Mouse (Mus musculus) NIH3T3 (cell line): ENCODE measurements at regions not wholly inside any gene's neighbourhood (a gene's known extent, or its start where the extent isn't known, plus 50 kb on each side); places are given as distances from the start of the nearest gene placed in this dataset.

Experiments
- DNase-seq: peaks from one replicate; pipeline ENCODE4 v3.0.0-alpha.2; 2012; ENCODE audit warnings: low read depth

DNA sequence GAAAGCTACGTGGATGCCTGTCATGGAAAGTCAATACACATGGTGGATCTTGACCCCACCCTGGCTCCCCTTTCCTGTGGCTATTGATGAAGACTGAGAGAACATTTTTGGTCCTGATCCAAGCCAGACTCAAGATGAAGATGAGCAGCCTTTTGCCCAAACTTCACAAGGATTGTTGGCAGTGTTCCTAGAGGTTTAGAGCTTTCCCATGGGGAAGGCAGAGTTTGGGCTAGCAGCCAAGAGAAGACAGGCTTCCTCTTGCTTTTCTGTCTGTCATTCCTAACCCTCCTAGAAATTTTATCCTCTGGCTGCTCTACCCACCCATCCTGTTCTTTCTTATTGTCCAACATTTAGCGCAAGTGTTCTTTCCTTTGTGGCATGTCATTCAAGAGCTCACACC is 83.6 kb upstream of the Camk1g start:
- DNase-seq = peak; percentile 35

DNA sequence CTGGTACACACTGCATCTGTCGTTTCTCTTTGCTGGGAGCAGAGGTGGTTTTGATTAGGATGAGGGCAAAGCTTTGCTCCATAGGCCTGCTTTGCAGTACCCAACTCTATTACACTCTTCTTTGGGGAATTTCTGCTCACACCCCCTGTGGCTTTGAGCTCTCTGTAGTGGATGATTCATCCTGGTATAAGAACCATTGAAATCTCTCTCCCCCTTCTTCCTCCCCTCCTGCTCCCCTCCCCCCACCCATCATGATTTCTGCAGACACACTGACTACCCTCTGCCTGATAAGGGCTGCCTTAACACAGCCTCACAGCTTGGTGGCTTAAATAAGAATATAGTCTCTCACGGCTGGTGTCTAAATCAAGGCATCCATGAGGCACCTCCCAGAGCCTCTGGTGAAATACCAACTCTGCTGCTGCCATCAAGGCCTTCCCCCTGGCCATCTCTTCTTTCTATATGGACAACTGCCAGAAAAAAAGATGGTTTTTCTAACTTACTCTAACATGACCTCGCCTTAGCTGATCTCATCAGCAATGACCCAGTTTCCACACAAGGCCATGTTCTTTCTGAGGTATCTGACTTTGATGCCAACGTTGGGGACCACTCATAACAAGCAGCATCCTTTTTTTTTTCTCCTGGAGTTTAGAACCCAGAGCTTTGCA is 81.5 kb upstream of the Camk1g start:
- peak; percentile 89 for DNase-seq

DNA sequence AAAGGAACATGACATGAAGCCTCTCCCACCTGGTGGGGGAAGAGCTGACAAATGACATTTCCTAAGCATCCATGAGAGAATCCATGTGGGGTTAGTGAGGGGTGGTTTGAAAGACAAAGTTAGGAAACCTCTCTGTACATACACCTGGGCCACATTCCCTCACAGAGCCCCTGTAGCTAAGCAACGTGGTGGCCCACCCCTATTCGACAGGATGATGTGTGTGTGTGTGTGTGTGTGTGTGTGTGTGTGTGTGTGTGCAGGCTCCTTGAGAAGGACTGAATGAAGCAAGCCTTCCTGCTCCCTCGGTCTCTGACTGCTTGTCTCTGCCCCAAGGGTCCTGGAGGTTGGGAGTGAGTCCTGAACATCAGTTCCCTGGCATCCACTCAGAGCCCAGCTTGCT is 80.7 kb upstream of the Camk1g start:
- DNase-seq = peak; percentile 29

DNA sequence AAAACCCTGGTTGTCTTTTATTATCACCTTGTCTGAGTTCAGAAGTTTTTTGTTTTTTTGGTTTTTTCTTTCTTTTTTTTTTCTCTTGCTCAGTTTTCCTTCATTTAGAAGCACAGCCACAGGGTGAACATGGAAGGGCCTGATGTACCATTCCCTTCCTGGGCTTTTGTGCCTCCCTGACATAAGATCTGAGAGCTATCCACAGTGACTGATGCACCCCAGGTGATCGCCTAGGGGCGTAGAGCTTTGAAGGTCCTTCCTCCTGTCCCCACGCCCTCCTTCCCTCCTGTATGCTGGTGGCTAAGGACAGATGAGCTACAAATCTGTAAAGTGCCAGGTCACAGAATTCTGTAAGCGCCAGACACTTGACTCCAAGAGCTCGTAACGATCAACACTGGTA is 80.1 kb upstream of the Camk1g start:
- no peak for DNase-seq

DNA sequence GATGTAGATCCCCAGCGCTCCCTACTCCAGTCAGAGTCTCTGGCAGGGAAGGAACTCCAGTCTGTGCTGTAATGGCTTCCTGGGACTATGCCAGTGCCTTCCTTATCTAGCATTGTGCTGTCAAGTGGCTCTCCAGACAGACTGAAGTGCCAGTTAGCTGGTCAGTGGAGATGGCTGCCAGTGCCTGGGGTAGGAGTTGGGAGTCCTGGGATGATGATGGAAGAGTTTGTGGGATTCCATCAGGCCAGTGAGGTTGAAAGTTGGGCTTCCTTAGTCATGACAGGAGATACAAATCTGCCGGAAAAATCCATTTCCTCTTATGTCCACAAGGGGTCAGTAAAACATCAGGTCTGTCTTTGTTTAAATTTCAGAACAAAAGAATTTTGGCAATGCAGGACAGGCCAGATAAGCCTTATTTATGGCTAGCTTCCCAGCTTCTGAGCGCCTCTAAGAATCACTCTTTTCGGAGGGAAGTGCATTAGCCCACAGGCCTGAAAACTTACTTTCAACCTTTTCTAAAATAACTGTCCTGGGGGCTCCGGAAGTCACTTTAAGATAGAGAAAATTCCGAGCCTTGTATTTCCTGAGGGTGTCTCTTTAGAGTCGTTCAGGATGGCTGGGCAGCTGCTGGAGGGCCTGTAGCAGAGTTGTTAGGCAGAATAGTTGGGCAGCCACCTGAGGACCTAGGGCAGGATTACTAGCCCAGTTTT is 79.5 kb upstream of the Camk1g start:
- DNase-seq = peak; percentile 89

DNA sequence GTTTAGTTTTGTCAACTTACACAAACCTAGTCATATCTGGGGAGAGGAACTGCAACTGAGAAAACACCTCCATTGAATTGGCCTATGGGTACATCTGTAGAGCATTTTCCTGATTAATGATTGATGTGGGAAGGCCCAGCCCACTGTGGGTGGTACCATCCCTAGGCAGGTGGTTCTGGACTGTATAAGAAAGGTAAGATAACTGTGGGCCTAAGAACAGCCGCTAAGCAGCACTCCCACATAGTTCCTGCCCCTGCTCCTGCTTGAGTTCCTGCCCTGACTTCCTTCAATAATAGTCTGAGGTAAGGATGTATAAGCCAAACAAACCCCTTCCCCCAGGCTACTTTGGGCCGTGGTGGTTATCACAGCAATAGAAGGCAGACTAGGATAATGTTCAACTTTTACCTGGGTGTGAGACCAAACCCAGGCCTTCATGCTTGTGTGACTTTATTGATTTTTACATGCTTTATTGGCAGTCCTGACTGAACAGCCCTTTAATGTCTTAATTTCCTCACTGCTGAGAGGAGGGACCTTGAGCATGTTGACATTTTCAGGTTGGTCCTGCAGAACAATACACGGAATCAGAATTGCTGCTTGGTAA is 78.8 kb upstream of the Camk1g start:
- no peak for DNase-seq

DNA sequence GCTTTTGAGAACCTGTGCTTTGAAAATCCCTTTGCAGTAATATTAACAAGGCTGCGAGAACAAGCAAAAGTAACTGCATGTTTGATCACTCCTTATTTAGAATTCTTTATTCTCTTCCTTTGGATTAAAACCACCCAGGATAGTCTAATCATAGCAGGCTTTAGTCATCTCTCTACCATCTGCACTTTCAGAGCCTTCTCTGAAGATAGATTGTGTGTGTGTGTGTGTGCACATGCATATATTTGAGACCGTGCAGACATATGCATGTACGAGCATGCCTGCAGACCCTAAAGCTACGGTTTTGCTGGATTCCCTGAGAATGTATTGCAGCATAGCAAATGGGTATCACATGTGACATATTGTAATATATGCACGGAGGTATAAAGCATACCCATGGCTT is 77.5 kb upstream of the Camk1g start:
- DNase-seq = no peak

DNA sequence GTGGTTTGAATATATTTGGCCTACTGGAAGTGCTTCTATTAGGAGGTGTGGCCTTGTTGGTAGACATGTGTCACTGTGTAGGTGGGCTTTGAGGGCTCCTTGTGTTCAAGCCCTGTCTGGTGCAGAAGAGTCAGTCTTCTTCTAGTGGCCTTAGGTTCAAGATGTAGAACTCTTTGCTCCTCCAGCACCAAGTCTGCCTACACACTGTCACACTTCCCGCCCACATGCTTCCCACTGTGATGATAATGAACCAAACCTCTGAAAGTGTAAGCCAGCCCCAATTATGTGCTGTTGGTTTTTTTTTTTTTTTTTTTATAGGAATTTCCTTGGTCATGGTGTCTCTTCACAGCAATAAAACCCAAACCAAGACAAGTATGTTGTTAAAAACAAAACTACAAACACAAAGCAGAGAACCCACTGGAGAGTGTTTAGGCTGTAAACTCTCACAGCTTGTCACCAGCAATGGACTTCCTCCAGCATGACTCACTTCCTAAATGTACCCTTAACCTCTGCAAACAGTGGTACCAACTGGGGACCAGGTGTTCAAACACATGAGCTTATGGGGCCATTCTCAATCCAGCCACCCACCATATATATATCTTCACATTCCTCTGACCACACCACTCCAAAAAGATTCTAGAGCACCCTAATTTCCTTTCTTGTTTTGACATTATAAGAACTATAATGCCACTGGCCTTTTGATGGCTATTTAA is 74.0 kb upstream of the Camk1g start:
- DNase-seq = no peak

DNA sequence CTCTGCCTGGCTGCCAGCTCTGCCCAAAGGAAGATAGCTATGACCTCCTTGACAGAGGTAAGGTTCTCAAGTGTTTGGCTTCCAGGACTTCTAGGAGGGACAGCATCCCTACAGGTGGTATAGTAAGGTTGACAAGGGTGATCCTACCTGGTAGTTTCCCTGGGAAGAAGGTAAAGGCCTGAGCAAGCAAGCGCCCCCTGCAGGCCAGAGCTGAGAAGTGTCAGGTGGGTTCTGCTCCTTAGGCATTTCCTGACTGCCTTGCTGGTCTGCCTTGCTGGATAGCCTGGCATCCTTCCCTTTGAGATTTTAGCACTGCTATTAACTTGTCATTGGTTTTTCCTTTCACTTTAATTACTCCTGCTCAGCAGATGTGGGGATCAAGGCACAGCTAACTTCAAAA is 70.4 kb upstream of the Camk1g start:
- DNase-seq = peak; percentile 40

DNA sequence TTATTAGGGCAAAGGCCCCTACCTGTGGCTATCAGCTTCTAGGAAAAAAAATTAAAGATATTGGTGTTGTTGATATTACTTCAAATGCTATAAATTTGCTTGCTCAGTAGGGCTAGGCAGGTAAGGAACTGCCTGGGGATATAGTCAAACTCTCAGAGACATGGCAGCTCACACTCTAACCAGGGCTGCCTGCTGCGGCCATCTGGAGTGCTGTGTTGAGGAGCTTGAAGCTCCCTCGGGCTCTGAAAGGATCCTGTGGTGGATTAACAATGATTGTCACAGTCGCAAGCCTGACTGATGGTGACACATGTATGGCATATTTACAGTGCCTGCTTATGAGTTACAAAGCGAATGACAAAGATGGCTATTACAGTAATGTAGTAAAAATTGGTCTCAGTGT is 64.2 kb upstream of the Camk1g start:
- no peak for DNase-seq

DNA sequence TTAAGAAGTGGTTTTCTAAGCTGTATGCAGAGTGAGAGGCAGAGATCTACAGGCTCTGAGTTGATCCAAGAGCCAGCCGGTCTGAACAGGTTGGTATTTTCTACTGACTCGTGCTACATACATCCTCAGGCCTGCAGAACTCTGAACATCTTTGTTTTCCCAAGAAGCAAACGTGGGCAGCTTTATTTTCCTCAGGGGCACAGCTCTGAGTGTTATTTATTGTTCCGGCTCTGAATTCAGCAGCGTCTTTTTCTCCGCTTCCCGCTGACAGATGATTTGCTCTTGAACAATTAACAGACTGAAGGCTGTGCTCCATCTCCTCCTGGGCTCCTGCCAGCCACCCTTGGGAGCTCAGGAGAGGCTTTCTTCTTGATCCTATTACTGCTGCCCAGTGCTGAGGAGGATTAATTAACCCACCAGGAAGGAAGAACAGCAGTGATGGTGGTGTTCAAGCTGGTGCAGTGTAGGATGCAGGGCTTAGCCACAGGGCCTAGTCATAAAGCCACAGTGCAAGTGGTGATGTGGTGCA is 63.5 kb upstream of the Camk1g start:
- DNase-seq = peak; percentile 63

DNA sequence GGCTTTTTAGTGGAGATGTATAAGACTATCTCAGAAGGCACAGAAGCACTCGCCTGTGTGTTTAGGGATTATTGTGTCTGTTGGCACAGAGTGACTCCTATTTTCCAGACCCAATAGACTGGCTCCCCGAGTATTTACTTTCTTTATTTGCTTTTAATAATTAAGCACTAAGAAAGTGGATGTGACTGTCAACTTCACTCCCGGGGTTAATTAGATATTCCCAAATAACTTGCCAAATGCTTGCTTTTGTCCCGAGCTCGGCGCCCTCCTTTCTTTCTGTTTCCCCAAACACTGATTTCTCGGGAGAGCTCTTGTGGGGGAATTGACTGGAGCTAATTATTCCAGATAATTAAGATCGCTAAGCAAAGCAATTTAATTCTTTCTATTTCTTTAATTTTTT is 60.1 kb upstream of the Camk1g start:
- DNase-seq = no peak

DNA sequence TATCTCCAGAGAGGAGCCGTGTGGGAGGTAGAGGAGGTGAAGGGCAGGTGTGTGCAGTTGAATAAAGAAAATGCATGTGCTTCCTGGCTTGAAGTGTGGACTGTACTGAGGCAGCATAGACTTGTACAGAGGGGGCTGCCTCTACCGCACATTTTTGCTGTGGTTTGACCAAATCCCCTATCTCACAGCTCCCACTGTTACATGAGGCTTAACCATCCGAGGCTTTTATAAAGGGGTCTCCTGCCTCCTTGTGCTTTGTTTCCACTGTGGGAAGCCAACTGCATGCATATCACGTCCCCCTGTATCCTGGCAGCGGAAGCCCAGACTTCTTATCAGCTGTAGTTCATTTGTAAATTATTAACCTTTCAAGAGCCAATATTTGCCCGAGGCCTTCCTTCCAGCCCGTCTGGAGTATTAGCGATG is 53.6 kb upstream of the Camk1g start:
- no peak for DNase-seq

DNA sequence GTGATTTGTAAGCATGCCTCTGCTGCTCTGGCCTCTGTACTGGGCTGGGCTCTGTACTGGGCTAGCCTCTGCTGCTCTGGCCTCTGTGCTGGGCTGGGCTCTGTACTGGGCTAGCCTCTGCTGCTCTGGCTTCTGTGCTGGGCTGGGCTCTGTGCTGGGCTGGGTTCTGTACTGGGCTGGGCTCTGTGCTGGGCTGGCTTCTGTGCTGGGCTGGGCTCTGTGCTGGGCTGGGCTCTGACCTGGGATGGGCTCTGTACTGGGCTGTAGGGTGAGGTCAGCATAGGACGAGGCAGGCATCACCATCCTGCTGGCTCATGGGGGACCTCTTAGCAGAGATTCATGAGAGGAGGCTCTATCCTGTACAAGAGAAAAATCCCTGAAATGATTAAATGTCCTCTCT is 52.8 kb upstream of the Camk1g start:
- no peak for DNase-seq

DNA sequence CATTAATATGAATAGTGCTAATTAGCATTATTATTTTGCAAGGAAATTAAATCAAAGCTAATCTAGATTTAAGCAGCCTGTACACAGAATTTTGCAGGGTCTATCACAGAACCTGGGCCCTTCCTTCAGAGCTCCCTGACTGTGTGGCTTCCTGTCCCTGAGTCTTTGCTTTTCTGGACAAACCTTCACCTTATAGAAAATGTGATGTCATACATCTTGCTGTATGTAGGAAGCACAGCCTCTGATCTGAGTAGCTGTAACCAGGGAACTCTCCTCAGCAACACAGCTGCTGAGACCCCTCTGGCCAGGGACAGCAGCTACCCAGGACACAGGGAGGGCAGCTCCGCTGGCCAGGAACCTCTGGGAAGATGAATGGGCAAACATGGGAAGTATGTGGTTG is 51.7 kb upstream of the Camk1g start:
- DNase-seq = no peak

DNA sequence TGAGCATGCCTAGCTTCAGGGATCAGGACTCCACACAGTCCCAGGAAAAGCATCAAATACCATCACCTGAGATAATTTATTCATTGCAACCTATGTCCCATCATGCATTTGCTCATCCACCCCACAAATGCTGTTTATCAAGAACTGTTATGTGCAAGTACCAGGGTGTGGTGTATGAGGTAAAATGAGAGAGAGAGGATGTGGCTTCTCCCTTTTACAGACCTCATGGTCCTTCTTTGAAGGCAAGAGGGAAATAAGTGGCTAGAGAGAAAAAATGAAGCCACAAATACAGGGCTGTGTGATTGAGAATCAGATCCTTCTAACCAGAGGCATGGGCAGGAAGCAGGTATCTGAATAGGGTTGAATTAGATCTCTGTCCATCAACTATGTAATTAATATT is 51.3 kb upstream of the Camk1g start:
- DNase-seq = no peak
